Mouse (Mus musculus): Measurements from ENCODE around the gene Grb2.

Grb2 gene

DNA sequence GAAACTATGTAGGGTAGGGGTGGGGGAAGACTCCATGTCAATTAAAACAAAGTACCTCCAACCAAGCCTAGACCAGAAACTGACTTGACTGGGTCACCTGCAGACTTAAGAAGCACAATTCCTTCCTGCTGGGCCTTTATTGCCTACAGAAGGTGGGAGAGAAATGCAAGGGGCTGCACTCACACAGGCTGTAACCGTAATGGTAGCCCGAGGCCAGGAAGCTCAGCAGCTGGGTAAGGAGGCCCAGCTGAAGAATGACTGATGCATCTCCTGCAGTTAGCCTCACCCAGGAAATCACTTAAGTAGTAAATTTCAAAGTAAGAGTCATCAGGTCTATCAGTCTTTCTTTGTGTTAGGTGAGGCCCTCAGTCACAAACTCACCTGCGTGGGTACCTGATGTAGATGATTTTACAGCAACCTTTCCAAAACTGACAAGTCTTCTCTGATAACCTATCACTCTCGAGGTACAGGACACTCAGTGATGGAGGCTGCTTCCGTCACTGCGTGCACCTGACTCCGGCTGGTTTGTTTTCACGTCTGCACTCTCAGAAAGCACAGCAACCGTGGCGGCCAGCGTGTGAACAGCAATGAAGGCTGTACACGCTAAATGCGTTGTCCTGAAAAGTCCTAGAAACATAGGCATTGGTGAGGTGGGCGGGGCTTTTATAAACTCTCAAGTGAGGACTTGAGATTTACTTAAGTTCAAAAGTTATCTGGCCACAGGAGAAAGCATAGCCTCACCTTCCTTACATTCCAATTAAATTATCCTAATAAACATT, 19.1 kb downstream of the Grb2 start:
- no peak for DNase-seq (ENCODE audit: low read depth, low spot score)

DNA sequence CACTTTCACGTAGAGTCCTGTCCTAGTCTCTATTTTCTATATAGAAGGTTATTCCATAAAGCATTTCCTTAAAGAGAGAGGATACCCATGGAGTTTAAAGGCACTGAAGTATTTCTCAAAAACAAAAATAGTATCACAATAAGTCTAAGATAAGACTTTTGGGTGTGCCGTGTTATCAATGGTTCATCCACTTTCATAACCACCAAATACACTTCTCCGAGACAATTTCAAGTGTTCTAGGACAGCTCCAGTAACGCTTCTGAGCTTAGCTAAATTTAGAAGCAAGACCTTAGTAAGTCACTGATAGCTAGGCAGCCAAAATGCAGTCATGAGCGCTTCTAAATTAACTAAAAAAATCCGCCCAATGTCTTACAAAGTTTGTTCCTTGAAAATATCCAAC, 22.0 kb downstream of the Grb2 start:
- DNase-seq (ENCODE audit: low read depth, low spot score): no peak

- no peak for DNase-seq (ENCODE audit: low read depth, low spot score)
Measured at GRCm38 (mm10) chr11:115685954-115686353, 22.4 kb downstream of the Grb2 start.

GRCm38 (mm10) chr11:115684877-115685276, 23.5 kb downstream of the Grb2 start:
- no peak for DNase-seq (ENCODE audit: low read depth, low spot score)

DNA sequence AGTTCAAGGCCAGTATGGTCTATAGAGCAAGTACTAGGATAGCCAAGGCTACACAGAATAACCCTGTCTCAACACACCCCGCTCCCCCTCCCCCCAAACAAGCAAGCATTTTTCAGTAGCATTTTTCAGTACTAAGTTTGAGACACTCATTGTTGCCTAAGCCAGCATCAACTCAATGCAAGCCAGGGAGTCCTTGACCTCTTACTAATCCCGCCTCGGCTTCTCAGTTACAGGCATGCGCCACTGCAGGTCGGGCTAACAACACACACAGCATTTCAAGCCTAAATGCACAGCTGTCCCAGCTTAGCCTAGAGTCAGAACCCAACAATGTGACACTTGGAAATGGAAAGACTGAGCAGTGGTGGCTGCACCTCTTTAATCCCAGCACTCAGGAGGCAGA, 25.1 kb downstream of the Grb2 start:
- no peak for DNase-seq (ENCODE audit: low read depth, low spot score)

GRCm38 (mm10) chr11:115682411-115682810, 26.0 kb downstream of the Grb2 start:
- no peak for DNase-seq (ENCODE audit: low read depth, low spot score)

- DNase-seq (ENCODE audit: low read depth, low spot score): no peak
Measured at GRCm38 (mm10) chr11:115679554-115680238, 28.7 kb downstream of the Grb2 start.

- DNase-seq (ENCODE audit: low read depth, low spot score): no peak
Measured at GRCm38 (mm10) chr11:115678861-115679260, 29.5 kb downstream of the Grb2 start.

GRCm38 (mm10) chr11:115677511-115677910, 30.9 kb downstream of the Grb2 start:
- no peak for DNase-seq (ENCODE audit: low read depth, low spot score)

DNA sequence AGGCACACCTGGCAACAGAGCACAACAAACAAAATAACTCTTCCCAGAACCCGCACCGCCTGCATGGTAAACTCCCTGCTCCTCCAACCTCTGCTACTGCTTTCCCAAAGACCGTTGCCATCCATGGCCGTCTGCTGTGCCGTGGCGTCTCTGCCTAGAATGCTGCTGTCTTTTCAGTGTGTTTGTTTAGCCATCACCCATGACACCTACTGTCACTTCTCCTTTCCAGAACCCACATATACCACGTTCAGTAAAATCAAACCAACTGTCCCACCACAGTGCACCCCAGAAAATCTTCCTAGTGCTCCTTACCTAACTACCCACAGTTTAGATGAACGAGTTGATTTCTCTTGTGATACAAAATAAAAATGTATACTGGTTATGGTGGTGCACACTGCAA, 31.7 kb downstream of the Grb2 start:
- no peak for DNase-seq (ENCODE audit: low read depth, low spot score)

- DNase-seq (ENCODE audit: low read depth, low spot score): no peak
Measured at GRCm38 (mm10) chr11:115674235-115674865, 34.0 kb downstream of the Grb2 start.

DNA sequence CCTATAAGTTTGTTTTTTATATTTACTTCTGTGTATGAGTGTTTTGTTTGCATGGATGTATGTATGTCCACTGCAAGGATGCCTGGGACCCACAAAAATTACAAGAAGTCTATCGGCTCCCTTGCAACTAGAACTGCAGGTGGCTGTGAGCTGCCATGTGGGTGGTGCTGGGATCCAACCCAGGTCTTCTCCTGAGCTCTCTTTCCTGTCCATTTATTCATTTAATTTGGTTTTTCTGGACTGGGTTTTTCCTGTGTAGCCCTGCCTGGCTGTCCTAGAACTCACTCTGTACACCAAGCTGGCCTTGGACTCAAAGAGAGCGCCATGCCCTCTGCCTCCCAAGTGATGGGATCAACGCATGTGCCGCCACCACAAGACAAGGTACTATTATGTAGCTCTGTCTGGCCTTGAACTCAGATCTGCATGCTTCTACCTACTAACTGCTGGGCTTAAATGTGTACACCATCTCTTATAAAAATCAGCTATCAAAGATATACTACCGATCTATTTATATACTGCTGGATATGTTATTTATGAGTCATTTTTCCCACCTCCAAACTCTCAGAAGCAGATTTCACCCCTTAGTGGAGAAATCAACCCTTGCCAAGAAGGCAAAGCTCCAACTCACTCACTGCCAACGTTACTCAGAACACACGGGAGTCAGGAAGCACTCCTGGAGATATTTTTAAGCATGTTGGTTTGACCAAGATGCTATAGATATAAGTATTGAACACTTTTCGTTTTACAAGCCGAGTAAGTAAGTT, 34.7 kb downstream of the Grb2 start:
- no peak for DNase-seq (ENCODE audit: low read depth, low spot score)

DNA sequence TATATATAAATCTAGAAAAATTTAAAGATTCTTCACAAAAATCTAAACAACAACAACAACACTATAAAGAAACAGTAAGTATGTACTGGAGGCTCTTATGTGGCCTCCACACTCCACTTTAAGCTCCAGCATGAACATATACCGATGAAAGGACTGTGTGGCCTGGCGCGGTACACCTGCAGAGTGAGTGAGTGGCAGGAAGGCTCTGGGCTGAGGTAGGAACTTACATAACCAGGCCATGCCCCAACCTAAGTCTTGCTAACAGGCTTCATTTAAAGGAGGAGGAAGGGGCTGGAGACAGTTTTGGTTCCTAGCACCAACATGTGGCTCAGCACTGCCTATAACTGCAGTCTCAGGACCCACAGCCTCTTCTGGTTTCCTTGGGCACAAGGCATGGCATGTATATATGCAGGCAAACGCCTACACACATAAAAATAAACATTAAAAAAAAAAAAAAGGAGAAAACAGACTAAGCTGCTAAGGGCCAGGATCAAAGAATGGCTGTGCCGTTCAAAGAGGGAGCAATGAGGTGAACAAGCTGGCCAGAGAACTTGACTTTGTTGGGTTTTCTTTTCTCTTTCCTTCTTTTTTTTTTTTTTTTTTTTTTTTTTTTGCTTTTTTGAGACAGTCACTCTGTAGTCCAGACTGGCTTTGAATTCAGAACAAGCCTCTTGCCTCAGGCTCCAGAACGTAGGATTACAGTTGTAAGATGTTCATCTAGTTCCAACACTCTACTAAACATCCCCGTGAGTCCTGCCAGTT, 36.0 kb downstream of the Grb2 start:
- no peak for DNase-seq (ENCODE audit: low read depth, low spot score)

GRCm38 (mm10) chr11:115670451-115671050, 37.8 kb downstream of the Grb2 start:
- peak; percentile 42 for DNase-seq (ENCODE audit: low read depth, low spot score)

- DNase-seq (ENCODE audit: low read depth, low spot score): no peak
Measured at GRCm38 (mm10) chr11:115663676-115664335, 44.6 kb downstream of the Grb2 start.

- no peak for DNase-seq (ENCODE audit: low read depth, low spot score)
Measured at GRCm38 (mm10) chr11:115660376-115660775, 48.0 kb downstream of the Grb2 start.

GRCm38 (mm10) chr11:115658521-115658920, 49.9 kb downstream of the Grb2 start:
- DNase-seq (ENCODE audit: low read depth, low spot score): no peak

GRCm38 (mm10) chr11:115654128-115654527, 54.3 kb downstream of the Grb2 start:
- DNase-seq (ENCODE audit: low read depth, low spot score): no peak

- DNase-seq (ENCODE audit: low read depth, low spot score): no peak
Measured at GRCm38 (mm10) chr11:115653194-115653593, 55.2 kb downstream of the Grb2 start.

GRCm38 (mm10) chr11:115651680-115652079, 56.7 kb downstream of the Grb2 start:
- DNase-seq (ENCODE audit: low read depth, low spot score): no peak

Measured in forelimb bud, embryonic 11.5 days (tissue).